ENCODE assay signal across 8 mouse cellular contexts in the genomic region with DNA sequence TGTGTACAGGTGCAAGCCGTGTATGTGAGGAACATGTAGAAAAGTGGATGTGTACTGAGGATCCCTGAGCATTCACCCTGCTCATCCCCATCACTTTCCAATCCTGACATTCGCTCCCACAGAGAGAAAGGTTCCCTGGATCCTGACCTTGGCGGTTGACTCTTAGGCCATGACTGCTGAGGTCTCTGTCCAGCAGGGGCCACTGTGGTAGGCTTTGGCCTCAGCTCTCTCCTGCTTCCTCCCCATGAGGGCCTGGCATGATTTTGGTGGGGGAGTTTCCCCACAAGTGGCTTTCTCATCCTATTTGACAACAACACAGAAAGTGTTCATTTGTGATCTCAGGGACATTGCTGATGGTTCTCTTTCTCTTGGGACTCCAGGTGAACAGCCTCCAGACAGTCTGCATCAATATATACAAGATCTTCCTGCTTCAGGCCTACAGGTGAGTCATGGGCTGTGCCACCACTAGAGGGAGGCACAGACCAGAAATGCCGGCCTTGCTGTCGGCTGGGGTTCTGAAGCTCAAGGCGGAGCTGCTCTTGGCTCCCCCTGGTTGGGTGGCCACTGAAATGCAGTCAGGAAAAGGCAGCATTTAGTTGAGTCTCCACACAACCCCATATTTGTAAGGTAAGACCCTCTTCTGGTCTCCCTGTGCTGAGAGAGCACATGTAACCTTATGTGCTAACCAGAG. TPM values are rescaled to one million over a fixed set of nuclear protein-coding genes. Genes with fewer than 3 reads are reported as not detected.
DNase-seq lines count a peak whose midpoint lies in the region; ATAC-seq and TF ChIP-seq lines count a peak whose summit lies in the region.

No protein-coding gene starts in this region.

- 40% methylated on average over 6 of the region's 6 CpGs for WGBS in forebrain, embryonic 14.5 days
- 46% methylated on average over 6 of the region's 6 CpGs for WGBS in liver, adult 2 months
- 41% methylated on average over 6 of the region's 6 CpGs for WGBS in neural tube, embryonic 15.5 days

- peak; percentile 66; the same call in 1 of the 2 replicates for ATAC-seq in forebrain, embryonic 14.5 days
- ATAC-seq in neural tube, embryonic 15.5 days (ENCODE audit: low FRiP score), result peak; percentile 63; the same call in 1 of the 2 replicates

- peak; percentile 60 for DNase-seq in layer of hippocampus, adult 11-12 months (ENCODE audit: low spot score)
- DNase-seq in layer of hippocampus, adult 9-10 months (ENCODE audit: low spot score), result no peak
- DNase-seq in adrenal gland, postnatal 25 days, result peak; percentile 60
- DNase-seq in forebrain, embryonic 14.5 days (ENCODE audit: low spot score), result peak; percentile 60
- peak; percentile 73 for DNase-seq in kidney, adult 18-20 months
- no peak for DNase-seq in liver, adult 2 months (ENCODE audit: extremely low read depth, low read depth, low spot score)
- DNase-seq in thymus, postnatal 0 days (ENCODE audit: low spot score), result peak; percentile 93

- H3K27ac ChIP-seq in forebrain, embryonic 14.5 days (ENCODE audit: low read depth, low read length), result no peak overlapping the region
- no peak overlapping the region for H3K27ac ChIP-seq in liver, adult 2 months (replicated peaks; ENCODE audit: insufficient read depth, low read depth, low read length)
- no peak overlapping the region for H3K27ac ChIP-seq in neural tube, embryonic 15.5 days (replicated peaks)

- H3K9me3 ChIP-seq in forebrain, embryonic 14.5 days (replicated peaks; ENCODE audit: control insufficient read depth, low read length), result no peaks in the 10 kb centered on the region
- H3K9me3 ChIP-seq in neural tube, embryonic 15.5 days (replicated peaks), result no peaks in the 10 kb centered on the region

- H3K9ac ChIP-seq in forebrain, embryonic 14.5 days (ENCODE audit: low read length), result no peak overlapping the region
- H3K9ac ChIP-seq in liver, adult 2 months (ENCODE audit: low read depth, low read length), result no peak overlapping the region
- H3K9ac ChIP-seq in neural tube, embryonic 15.5 days (replicated peaks), result no peak overlapping the region

- H3K4me1 ChIP-seq in forebrain, embryonic 14.5 days (ENCODE audit: control insufficient read depth, insufficient read depth, low read length), result no peaks in the 10 kb centered on the region
- H3K4me1 ChIP-seq in liver, adult 2 months (ENCODE audit: control insufficient read depth, insufficient read depth, low read length), result no peaks in the 10 kb centered on the region
- H3K4me1 ChIP-seq in neural tube, embryonic 15.5 days, result no peaks in the 10 kb centered on the region

- no peaks in the 10 kb centered on the region for H3K36me3 ChIP-seq in forebrain, embryonic 14.5 days (ENCODE audit: control insufficient read depth, insufficient read depth, low read length)
- H3K36me3 ChIP-seq in liver, adult 2 months (ENCODE audit: control insufficient read depth, insufficient read depth, low read length), result no peaks in the 10 kb centered on the region
- peaks cover 22% of the 10 kb centered on the region for H3K36me3 ChIP-seq in neural tube, embryonic 15.5 days

- H3K4me3 ChIP-seq in forebrain, embryonic 14.5 days (ENCODE audit: low read depth, low read length), result no peak overlapping the region
- no peak overlapping the region for H3K4me3 ChIP-seq in liver, adult 2 months (ENCODE audit: insufficient read depth, low read depth, low read length)
- H3K4me3 ChIP-seq in neural tube, embryonic 15.5 days (replicated peaks), result no peak overlapping the region

- no peaks in the 10 kb centered on the region for H3K79me2 ChIP-seq in liver, adult 2 months (ENCODE audit: control insufficient read depth, insufficient read depth, low read length)

- no peak overlapping the region for H3K4me2 ChIP-seq in forebrain, embryonic 14.5 days (ENCODE audit: low read length)
- H3K4me2 ChIP-seq in neural tube, embryonic 15.5 days, result no peak overlapping the region

- peak; percentile 75 for TF ChIP-seq CTCF in liver, adult 2 months (IDR thresholded peaks at IDR 0.05; ENCODE audit: low read depth, low read length)

- no peaks in the 10 kb centered on the region for H3K27me3 ChIP-seq in forebrain, embryonic 14.5 days (replicated peaks; ENCODE audit: control insufficient read depth, insufficient read depth, low read length)
- H3K27me3 ChIP-seq in liver, adult 2 months (ENCODE audit: control insufficient read depth, insufficient read depth, low read length), result no peaks in the 10 kb centered on the region
- no peaks in the 10 kb centered on the region for H3K27me3 ChIP-seq in neural tube, embryonic 15.5 days (replicated peaks)

- TF ChIP-seq POLR2A in liver, adult 2 months (IDR thresholded peaks at IDR 0.05; ENCODE audit: extremely low read depth, insufficient read depth, low read length), result no peak

RNA-seq across cellular contexts. Expression of a gene that starts 19.8 kb away (rescaled TPM):
- 9.4 and 10.6 TPM in 2 replicates for total RNA-seq in adrenal gland, postnatal 25 days (2021)
- polyA plus RNA-seq in forebrain, embryonic 14.5 days (2014; fragmentation: Nextera tagmentation; extraction: Ambion mirVana), result 1.8 and 3.1 TPM in 2 replicates
- 7.0 and 8.5 TPM in 2 replicates for total RNA-seq in liver, adult 2 months (2014; rRNA removed)
- polyA plus RNA-seq in liver, adult 2 months (2012; rRNA removed), result 13.1 and 16.5 TPM in 2 replicates
- polyA plus RNA-seq in neural tube, embryonic 15.5 days (2015; fragmentation: Nextera tagmentation; extraction: Ambion mirVana), result 5.8 and 6.6 TPM in 2 replicates
- 3.0 and 6.0 TPM in 2 replicates for polyA plus RNA-seq in thymus, postnatal 0 days (2015; fragmentation: Nextera tagmentation; extraction: Ambion mirVana)

RNA-seq across cellular contexts. Expression of a gene that starts 31.3 kb away (rescaled TPM):
- total RNA-seq in adrenal gland, postnatal 25 days (2021), result not detected in 2 replicates
- polyA plus RNA-seq in forebrain, embryonic 14.5 days (2014; fragmentation: Nextera tagmentation; extraction: Ambion mirVana), result not detected in 2 replicates
- total RNA-seq in liver, adult 2 months (2014; rRNA removed), result not detected in 2 replicates
- 0.15 TPM in 1 of 2 replicates, not detected in the other for polyA plus RNA-seq in liver, adult 2 months (2012; rRNA removed)
- polyA plus RNA-seq in neural tube, embryonic 15.5 days (2015; fragmentation: Nextera tagmentation; extraction: Ambion mirVana), result not detected in 2 replicates
- 0.09 and 0.16 TPM in 2 replicates for polyA plus RNA-seq in thymus, postnatal 0 days (2015; fragmentation: Nextera tagmentation; extraction: Ambion mirVana)

RNA-seq across cellular contexts. Expression of a gene that starts 42.7 kb away (rescaled TPM):
- total RNA-seq in adrenal gland, postnatal 25 days (2021), result 151 and 160 TPM in 2 replicates
- 119 and 126 TPM in 2 replicates for polyA plus RNA-seq in forebrain, embryonic 14.5 days (2014; fragmentation: Nextera tagmentation; extraction: Ambion mirVana)
- total RNA-seq in liver, adult 2 months (2014; rRNA removed), result 95.1 and 108 TPM in 2 replicates
- 116 and 138 TPM in 2 replicates for polyA plus RNA-seq in liver, adult 2 months (2012; rRNA removed)
- polyA plus RNA-seq in neural tube, embryonic 15.5 days (2015; fragmentation: Nextera tagmentation; extraction: Ambion mirVana), result 139 and 142 TPM in 2 replicates
- 122 and 128 TPM in 2 replicates for polyA plus RNA-seq in thymus, postnatal 0 days (2015; fragmentation: Nextera tagmentation; extraction: Ambion mirVana)

RNA-seq across cellular contexts. Expression of a gene that starts 58.1 kb away (rescaled TPM):
- 0.24 and 0.36 TPM in 2 replicates for total RNA-seq in adrenal gland, postnatal 25 days (2021)
- polyA plus RNA-seq in forebrain, embryonic 14.5 days (2014; fragmentation: Nextera tagmentation; extraction: Ambion mirVana), result 0.28 and 0.41 TPM in 2 replicates
- 0.13 and 0.28 TPM in 2 replicates for total RNA-seq in liver, adult 2 months (2014; rRNA removed)
- 0.31 and 0.33 TPM in 2 replicates for polyA plus RNA-seq in liver, adult 2 months (2012; rRNA removed)
- 0.36 and 0.40 TPM in 2 replicates for polyA plus RNA-seq in neural tube, embryonic 15.5 days (2015; fragmentation: Nextera tagmentation; extraction: Ambion mirVana)
- polyA plus RNA-seq in thymus, postnatal 0 days (2015; fragmentation: Nextera tagmentation; extraction: Ambion mirVana), result 17.6 and 21.2 TPM in 2 replicates

Comparison
In these comparisons a context has a peak if more than half of its experiments do, and no peak if none do; other contexts are left out.
1. DNase-seq: peak in layer of hippocampus, adult 11-12 months (single experiment), adrenal gland, postnatal 25 days (single experiment), forebrain, embryonic 14.5 days (single experiment), kidney, adult 18-20 months (single experiment) and thymus, postnatal 0 days (single experiment); none in layer of hippocampus, adult 9-10 months (single experiment) and liver, adult 2 months (single experiment).